Mouse (Mus musculus): ENCODE measurements around the gene Acan. TPM values are rescaled to one million over a fixed set of nuclear protein-coding genes. Genes with fewer than 3 reads are reported as not detected.
A peak's percentile ranks its signal among the peaks of the same experiment; 100 is the strongest.

Acan gene
- total and polyA plus RNA-seq, 3 experiments = 0.05 TPM; not detected in 2

GRCm38 (mm10) chr7:79147011-79147837 lies 93.9 kb downstream of the Acan start:
- Histone ChIP-seq H3K36me3 (replicated peaks) (no peaks in the 10 kb centered on the region), H3K27me3 (ENCODE audit: insufficient read depth, low read length) (peaks cover 32% of the 10 kb centered on the region), H3K4me1 (ENCODE audit: insufficient read depth, low read depth, low read length) (peaks cover 17% of the 10 kb centered on the region), H3K4me3 (ENCODE audit: low read depth, low read length) (no peak overlapping the region), H3K9me3 (replicated peaks) (no peaks in the 10 kb centered on the region)
- no peak for ATAC-seq (ENCODE audit: extremely low read depth, insufficient number of reproducible peaks, low FRiP score, poor library complexity, severe bottlenecking)
- TF ChIP-seq GATA2 (IDR thresholded peaks at IDR 0.05; ENCODE audit: borderline replicate concordance, low read depth, low read length) = no peak
- TF ChIP-seq CTCF (IDR thresholded peaks at IDR 0.05; ENCODE audit: low read depth, low read length) = no peak
- TF ChIP-seq POLR2AphosphoS5 (IDR thresholded peaks at IDR 0.05; ENCODE audit: insufficient replicate concordance, low read depth, low read length) = no peak
- no peak for TF ChIP-seq GATA1 (IDR thresholded peaks at IDR 0.05; ENCODE audit: borderline replicate concordance, low read length)
- no peak for TF ChIP-seq TAL1 (conservative IDR thresholded peaks at IDR 0.05; ENCODE audit: low read depth, low read length)
- DNase-seq (ENCODE audit: low spot score) = no peak

DNA sequence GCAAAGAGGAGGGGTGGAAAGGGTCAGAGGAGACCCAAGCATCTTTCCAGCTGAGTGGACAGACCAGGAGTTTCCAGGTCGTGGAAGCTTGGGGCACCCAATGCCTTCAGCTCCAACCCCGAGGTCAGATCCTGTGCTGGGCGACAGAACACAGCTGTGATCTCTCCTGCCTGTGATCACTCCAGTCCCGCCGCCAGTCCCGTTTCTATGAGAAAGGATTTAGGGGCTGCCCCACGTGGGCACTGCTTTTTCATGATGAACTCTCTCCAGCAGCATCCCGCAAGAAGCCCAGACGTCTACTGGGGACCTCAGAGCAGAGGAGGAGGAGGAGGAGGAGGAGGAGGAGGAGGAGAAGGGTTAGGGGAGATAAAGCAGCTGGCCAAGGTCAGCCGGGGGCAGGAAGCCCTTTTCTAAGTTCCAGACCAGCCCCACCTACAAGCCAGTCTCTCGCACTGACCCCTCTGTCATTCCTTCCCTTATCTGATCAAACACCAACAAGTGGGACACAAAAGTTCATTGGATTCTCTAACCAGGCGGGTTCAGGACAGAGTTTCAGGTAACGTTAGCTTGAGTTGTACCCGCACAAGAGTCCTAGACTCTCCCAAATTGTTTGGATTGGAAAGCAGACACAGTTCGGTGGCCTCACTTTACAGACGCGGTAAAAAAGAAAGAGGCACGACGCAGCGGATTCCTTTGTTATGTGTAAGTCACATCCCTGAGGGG lies 94.8 kb downstream of the Acan start:
- Histone ChIP-seq H3K9me3 (replicated peaks) (no peaks in the 10 kb centered on the region), H3K36me3 (replicated peaks) (no peaks in the 10 kb centered on the region), H3K27me3 (ENCODE audit: insufficient read depth, low read length) (peaks cover 28% of the 10 kb centered on the region), H3K4me1 (ENCODE audit: insufficient read depth, low read depth, low read length) (peaks cover 17% of the 10 kb centered on the region), H3K4me3 (ENCODE audit: low read depth, low read length) (peak overlapping the region; percentile 73; the same call in 1 of the 2 replicates)
- ATAC-seq (ENCODE audit: extremely low read depth, insufficient number of reproducible peaks, low FRiP score, poor library complexity, severe bottlenecking) = no peak
- no peak for DNase-seq (ENCODE audit: low spot score)
- TF ChIP-seq CTCF (IDR thresholded peaks at IDR 0.05; ENCODE audit: low read depth, low read length) = no peak
- no peak for TF ChIP-seq POLR2AphosphoS5 (IDR thresholded peaks at IDR 0.05; ENCODE audit: insufficient replicate concordance, low read depth, low read length)
- no peak for TF ChIP-seq GATA1 (IDR thresholded peaks at IDR 0.05; ENCODE audit: borderline replicate concordance, low read length)
- TF ChIP-seq GATA2 (IDR thresholded peaks at IDR 0.05; ENCODE audit: borderline replicate concordance, low read depth, low read length) = no peak
- TF ChIP-seq TAL1 (conservative IDR thresholded peaks at IDR 0.05; ENCODE audit: low read depth, low read length) = no peak

- H3K4me3 ChIP-seq (ENCODE audit: low read depth, low read length) = peak within 1 kb of the TSS; percentile 73
- H3K27me3 ChIP-seq (ENCODE audit: insufficient read depth, low read length) = peaks cover 28% of the 10 kb centered on the region
- peaks cover 17% of the 10 kb centered on the region for H3K4me1 ChIP-seq (ENCODE audit: insufficient read depth, low read depth, low read length)
- no peak for TF ChIP-seq POLR2AphosphoS5 (IDR thresholded peaks at IDR 0.05; ENCODE audit: insufficient replicate concordance, low read depth, low read length)
- TF ChIP-seq GATA1 (IDR thresholded peaks at IDR 0.05; ENCODE audit: borderline replicate concordance, low read length) = no peak
- TF ChIP-seq GATA2 (IDR thresholded peaks at IDR 0.05; ENCODE audit: borderline replicate concordance, low read depth, low read length) = no peak
- TF ChIP-seq CTCF (IDR thresholded peaks at IDR 0.05; ENCODE audit: low read depth, low read length) = no peak
- no peak for TF ChIP-seq TAL1 (conservative IDR thresholded peaks at IDR 0.05; ENCODE audit: low read depth, low read length)
- H3K9me3 ChIP-seq (replicated peaks) = no peaks in the 10 kb centered on the region
- peak; percentile 92 for ATAC-seq (ENCODE audit: extremely low read depth, insufficient number of reproducible peaks, low FRiP score, poor library complexity, severe bottlenecking)
- peak; percentile 84 for DNase-seq (ENCODE audit: low spot score)
- H3K36me3 ChIP-seq (replicated peaks) = no peaks in the 10 kb centered on the region
Observed at GRCm38 (mm10) chr7:79148711-79149266, 95.5 kb downstream of the Acan start, which contains the start of gene Mfge8. Mfge8 (minus strand) TSS chr7:79149060.

DNA sequence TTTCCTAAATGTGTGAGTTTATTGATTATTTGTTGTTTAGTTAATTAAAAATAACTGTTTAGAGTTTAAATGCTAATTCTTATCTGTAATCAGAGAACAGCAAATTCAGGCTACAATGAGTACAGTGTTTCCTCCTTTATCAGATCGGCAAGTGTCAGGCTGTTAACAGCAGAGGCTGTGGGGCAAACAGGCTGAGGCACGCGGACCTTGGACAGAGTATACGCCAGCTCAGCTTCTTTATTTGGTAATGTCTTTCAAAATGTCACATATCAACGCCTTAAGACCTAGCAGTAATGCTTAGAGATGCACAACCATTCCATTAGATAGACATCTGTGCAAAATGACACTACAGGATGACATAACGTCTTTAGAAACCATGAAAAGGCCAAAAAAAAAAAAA lies 96.2 kb downstream of the Acan start:
- H3K4me3 ChIP-seq (ENCODE audit: low read depth, low read length) = no peak overlapping the region
- H3K36me3 ChIP-seq (replicated peaks) = no peaks in the 10 kb centered on the region
- no peaks in the 10 kb centered on the region for H3K9me3 ChIP-seq (replicated peaks)
- TF ChIP-seq CTCF (IDR thresholded peaks at IDR 0.05; ENCODE audit: low read depth, low read length) (no peak), TAL1 (conservative IDR thresholded peaks at IDR 0.05; ENCODE audit: low read depth, low read length) (no peak), GATA1 (IDR thresholded peaks at IDR 0.05; ENCODE audit: borderline replicate concordance, low read length) (no peak), POLR2AphosphoS5 (IDR thresholded peaks at IDR 0.05; ENCODE audit: insufficient replicate concordance, low read depth, low read length) (no peak)
- H3K4me1 ChIP-seq (ENCODE audit: insufficient read depth, low read depth, low read length) = peaks cover 17% of the 10 kb centered on the region
- H3K27me3 ChIP-seq (ENCODE audit: insufficient read depth, low read length) = peaks cover 30% of the 10 kb centered on the region
- DNase-seq (ENCODE audit: low spot score) = no peak
- 0 out of 2 replicates have a peak, but pooled peaks have one; percentile 9 for ATAC-seq (ENCODE audit: extremely low read depth, insufficient number of reproducible peaks, low FRiP score, poor library complexity, severe bottlenecking)

DNA sequence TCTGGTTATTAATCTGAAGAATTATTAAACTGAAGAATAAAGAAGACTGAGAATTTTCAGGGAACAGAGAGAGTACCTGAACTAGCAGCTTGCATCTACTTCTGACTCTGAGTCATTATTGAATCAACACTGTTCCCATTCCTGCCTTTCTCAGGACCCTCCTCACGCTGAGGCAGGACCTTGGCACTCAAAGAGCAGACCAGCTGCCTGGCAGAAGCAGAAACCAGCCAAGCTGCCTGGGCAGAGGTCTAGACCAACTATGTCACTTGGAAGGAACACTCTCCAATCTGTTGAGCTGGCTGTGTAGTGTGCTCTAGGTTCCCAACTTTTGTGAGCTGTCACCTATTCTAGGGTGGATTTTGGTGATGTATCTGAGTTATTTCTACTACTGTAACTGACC lies 106.1 kb downstream of the Acan start:
- DNase-seq (ENCODE audit: low spot score) = no peak
- Histone ChIP-seq H3K27me3 (ENCODE audit: insufficient read depth, low read length) (peaks cover 5% of the 10 kb centered on the region), H3K4me3 (ENCODE audit: low read depth, low read length) (no peak overlapping the region), H3K36me3 (replicated peaks) (no peaks in the 10 kb centered on the region), H3K9me3 (replicated peaks) (no peaks in the 10 kb centered on the region), H3K4me1 (ENCODE audit: insufficient read depth, low read depth, low read length) (no peaks in the 10 kb centered on the region)
- no peak for TF ChIP-seq CTCF (IDR thresholded peaks at IDR 0.05; ENCODE audit: low read depth, low read length)
- no peak for TF ChIP-seq TAL1 (conservative IDR thresholded peaks at IDR 0.05; ENCODE audit: low read depth, low read length)
- TF ChIP-seq POLR2AphosphoS5 (IDR thresholded peaks at IDR 0.05; ENCODE audit: insufficient replicate concordance, low read depth, low read length) = no peak
- no peak for TF ChIP-seq GATA1 (IDR thresholded peaks at IDR 0.05; ENCODE audit: borderline replicate concordance, low read length)
- ATAC-seq (ENCODE audit: extremely low read depth, insufficient number of reproducible peaks, low FRiP score, poor library complexity, severe bottlenecking) = no peak

Other genes starting within 250 kb of the Acan start
- gene Det1, start 206.2 kb upstream of the Acan start, total RNA-seq (2014; fragmentation: Nextera tagmentation) = 35.5 and 42.5 TPM in 2 replicates
- gene Det1, start 206.2 kb upstream of the Acan start, total RNA-seq (2017) = 17.9 and 18.2 TPM in 2 replicates
- gene Det1, start 206.2 kb upstream of the Acan start, polyA plus RNA-seq (2012) = 5.5 and 8.8 TPM in 2 replicates
- 15.3 and 18.7 TPM in 2 replicates for gene Aen, start 157.6 kb upstream of the Acan start, total RNA-seq (2014; fragmentation: Nextera tagmentation)
- 38.7 and 43.5 TPM in 2 replicates for gene Aen, start 157.6 kb upstream of the Acan start, total RNA-seq (2017)
- gene Aen, start 157.6 kb upstream of the Acan start, polyA plus RNA-seq (2012) = 81.9 and 116 TPM in 2 replicates
- gene Isg20, start 140.1 kb upstream of the Acan start, total RNA-seq (2014; fragmentation: Nextera tagmentation) = 1.9 and 42.7 TPM in 2 replicates
- gene Isg20, start 140.1 kb upstream of the Acan start, total RNA-seq (2017) = 1.1 and 2.1 TPM in 2 replicates
- gene Isg20, start 140.1 kb upstream of the Acan start, polyA plus RNA-seq (2012) = 0.59 and 0.70 TPM in 2 replicates
- not detected in 2 replicates for gene Hapln3, start 77.5 kb downstream of the Acan start, total RNA-seq (2014; fragmentation: Nextera tagmentation)
- 0.05 and 0.12 TPM in 2 replicates for gene Hapln3, start 77.5 kb downstream of the Acan start, total RNA-seq (2017)
- gene Hapln3, start 77.5 kb downstream of the Acan start, polyA plus RNA-seq (2012) = not detected in 2 replicates
- 1.5 TPM in 1 of 2 replicates, not detected in the other for gene Mfge8, start 95.6 kb downstream of the Acan start, total RNA-seq (2014; fragmentation: Nextera tagmentation)
- 14.5 and 15.5 TPM in 2 replicates for gene Mfge8, start 95.6 kb downstream of the Acan start, total RNA-seq (2017)
- 1.6 and 1.9 TPM in 2 replicates for gene Mfge8, start 95.6 kb downstream of the Acan start, polyA plus RNA-seq (2012)
- gene Abhd2, start 219.7 kb downstream of the Acan start, total RNA-seq (2014; fragmentation: Nextera tagmentation) = 68.8 and 69.2 TPM in 2 replicates
- gene Abhd2, start 219.7 kb downstream of the Acan start, total RNA-seq (2017) = 31.9 and 33.8 TPM in 2 replicates
- gene Abhd2, start 219.7 kb downstream of the Acan start, polyA plus RNA-seq (2012) = 8.3 and 9.1 TPM in 2 replicates

Data from G1E (cell line).